Comparison of ENCODE assay signal across 25 mouse cellular contexts in the genomic region with DNA sequence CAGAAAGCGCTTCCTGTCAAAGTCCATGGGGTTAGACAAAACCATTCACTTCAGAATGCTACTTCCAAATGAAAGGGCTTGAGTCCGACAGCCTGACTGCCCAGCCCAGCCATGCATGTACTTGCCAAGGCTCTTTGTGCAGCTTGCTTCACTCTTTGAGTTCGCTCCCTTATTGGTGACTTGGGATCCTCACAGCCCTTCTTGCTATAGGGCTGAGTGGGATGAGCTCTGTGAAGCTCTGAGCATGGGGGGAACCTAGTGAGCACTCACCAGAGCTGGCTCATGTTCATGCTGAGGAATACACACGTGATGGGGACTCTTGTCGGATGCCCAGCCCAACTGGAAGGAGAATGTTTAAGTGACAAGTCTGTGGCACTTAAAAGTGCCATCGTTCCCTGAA.
"Had no signal": no experiment of that assay in that cellular context is flagged by ENCODE, and none has a peak within 500 bp of the region (broad histone marks: within the 10 kb centered on the region; RNA-seq: fewer than 3 reads in every experiment).

No protein-coding gene starts in this region.

- H3K9me3 ChIP-seq: intestine, embryonic 15.5 days; kidney, embryonic 15.5 days; limb, embryonic 10.5 days; limb, embryonic 13.5 days; liver, embryonic 12.5 days; liver, embryonic 15.5 days; midbrain, embryonic 12.5 days; neural tube, embryonic 15.5 days had no signal

- ATAC-seq: intestine, embryonic 15.5 days; liver, embryonic 12.5 days; lung, postnatal 0 days; midbrain, embryonic 16.5 days had no signal

- DNase-seq: kidney, adult 11 months; kidney, adult 8-10 months; kidney, postnatal 10 days; layer of hippocampus, adult 9-11 months; liver; lung, adult 18-20 months; right cerebral cortex, adult 18-20 months; right cerebral cortex, postnatal 14 days; right cerebral cortex, postnatal 4 days; thymus, adult 2 months; thymus, postnatal 14 days; thymus, postnatal 4 days had no signal

- H3K27ac ChIP-seq: intestine, embryonic 15.5 days; kidney, embryonic 15.5 days; layer of hippocampus, adult 2 months; limb, embryonic 10.5 days; limb, embryonic 13.5 days; liver, embryonic 12.5 days; liver, embryonic 15.5 days; midbrain, embryonic 12.5 days; neural tube, embryonic 15.5 days; stomach, postnatal 0 days had no signal

- H3K27me3 ChIP-seq: intestine, embryonic 15.5 days; kidney, embryonic 15.5 days; limb, embryonic 13.5 days; liver, embryonic 12.5 days; liver, embryonic 15.5 days; midbrain, embryonic 12.5 days; neural tube, embryonic 15.5 days had no signal

- H3K36me3 ChIP-seq: intestine, embryonic 15.5 days; kidney, embryonic 15.5 days; limb, embryonic 10.5 days; limb, embryonic 13.5 days; liver, embryonic 12.5 days; liver, embryonic 15.5 days; midbrain, embryonic 12.5 days; neural tube, embryonic 15.5 days had no signal

- H3K9ac ChIP-seq: intestine, embryonic 15.5 days; kidney, embryonic 15.5 days; limb, embryonic 13.5 days; liver, embryonic 12.5 days; liver, embryonic 15.5 days; midbrain, embryonic 12.5 days; neural tube, embryonic 15.5 days had no signal

- H3K4me1 ChIP-seq: intestine, embryonic 15.5 days; kidney, embryonic 15.5 days; limb, embryonic 10.5 days; limb, embryonic 13.5 days; liver, embryonic 12.5 days; liver, embryonic 15.5 days; midbrain, embryonic 12.5 days had no signal

- H3K4me2 ChIP-seq: intestine, embryonic 15.5 days; kidney, embryonic 15.5 days; limb, embryonic 13.5 days; liver, embryonic 12.5 days; liver, embryonic 15.5 days; midbrain, embryonic 12.5 days; neural tube, embryonic 15.5 days had no signal

- H3K4me3 ChIP-seq: intestine, embryonic 15.5 days; kidney, embryonic 15.5 days; layer of hippocampus, adult 2 months; limb, embryonic 10.5 days; limb, embryonic 13.5 days; liver, embryonic 12.5 days; liver, embryonic 15.5 days; midbrain, embryonic 12.5 days; myocyte; neural tube, embryonic 15.5 days had no signal
